Mouse (Mus musculus) ES-Bruce4 (cell line): Measurements from ENCODE around the gene Capn15. TPM values are rescaled to one million over a fixed set of nuclear protein-coding genes. Genes with fewer than 3 reads are reported as not detected.
A peak's percentile ranks its signal among the peaks of the same experiment; 100 is the strongest.

Experiments used
- H3K27ac ChIP-seq: 2 replicates; pipeline ENCODE4 v1.5.1; 2012; ENCODE audit warnings: low read length, inconsistent platforms; ENCODE audit not compliant: insufficient read depth
- H3K27me3 ChIP-seq: 2 replicates; pipeline ENCODE4 v1.6.1; 2012; ENCODE audit warnings: mild to moderate bottlenecking, low read length, inconsistent platforms; ENCODE audit not compliant: control insufficient read depth, poor library complexity, insufficient read depth, severe bottlenecking
- H3K36me3 ChIP-seq: 2 replicates; pipeline ENCODE4 v1.6.1; 2012; ENCODE audit warnings: inconsistent platforms, mild to moderate bottlenecking, low read length, moderate library complexity; ENCODE audit not compliant: control insufficient read depth, poor library complexity, insufficient read depth, severe bottlenecking
- H3K4me1 ChIP-seq: one replicate; pipeline ENCODE4 v1.8.1; 2011; ENCODE audit warnings: low read length; ENCODE audit not compliant: control insufficient read depth, insufficient read depth
- H3K4me3 ChIP-seq: 2 replicates; pipeline ENCODE4 v1.5.1; 2011; ENCODE audit warnings: low read depth, mild to moderate bottlenecking, low read length
- H3K9ac ChIP-seq: 2 replicates; pipeline ENCODE4 v1.6.1; 2012; ENCODE audit warnings: low read depth, mild to moderate bottlenecking, inconsistent platforms; ENCODE audit not compliant: poor library complexity, severe bottlenecking
- H3K9me3 ChIP-seq: replicated peaks from 2 replicates; pipeline ENCODE4 v1.6.1; 2012; ENCODE audit warnings: mild to moderate bottlenecking, low read length, inconsistent platforms; ENCODE audit not compliant: control insufficient read depth, poor library complexity, insufficient read depth, severe bottlenecking
- CTCF ChIP-seq: IDR thresholded peaks from one replicate; pipeline ENCODE4 v1.8.1; 2011; ENCODE audit warnings: low read depth, low read length
- EP300 ChIP-seq: IDR thresholded peaks from 2 replicates; pipeline ENCODE4 v1.6.1; 2011; ENCODE audit warnings: low read depth, low read length; ENCODE audit not compliant: insufficient read depth
- POLR2A ChIP-seq: IDR thresholded peaks from one replicate; pipeline ENCODE4 v1.8.1; 2011; ENCODE audit warnings: low read length; ENCODE audit not compliant: insufficient read depth
- polyA plus RNA-seq: library from polyadenylated mRNA; stranded (reverse); fragments of >200 nt; gene quantifications from 2 replicates; pipeline ENCODE4 v1.2.4, GENCODE M21; 2011; ENCODE audit warnings: low read depth; ENCODE audit not compliant: missing spikeins, insufficient read depth, insufficient read length

Gene Capn15
- polyA plus RNA-seq, 1 experiment = 14.2 TPM

GRCm38 (mm10) chr17:25944366-25945163, 41.0 kb downstream of the Capn15 start, which contains the start of the genes Pigq and Nhlrc4:
TSS of gene Pigq (minus strand) at chr17:25944936.
TSS of gene Nhlrc4 (minus strand) at chr17:25944961.
- H3K27me3 ChIP-seq = no peaks in the 10 kb centered on the region
- no peaks in the 10 kb centered on the region for H3K9me3 ChIP-seq
- no peaks in the 10 kb centered on the region for H3K36me3 ChIP-seq
- H3K27ac ChIP-seq = no peak within 1 kb of the TSS
- no peaks in the 10 kb centered on the region for H3K4me1 ChIP-seq
- no peak within 1 kb of the TSS for H3K9ac ChIP-seq
- no peak within 1 kb of the TSS for H3K4me3 ChIP-seq
- TF ChIP-seq EP300 (no peak), CTCF (no peak), POLR2A (no peak)

- Histone ChIP-seq H3K27ac (no peak overlapping the region), H3K4me3 (no peak overlapping the region), H3K4me1 (no peaks in the 10 kb centered on the region), H3K9me3 (no peaks in the 10 kb centered on the region), H3K9ac (no peak overlapping the region), H3K36me3 (no peaks in the 10 kb centered on the region), H3K27me3 (no peaks in the 10 kb centered on the region)
- no peak for TF ChIP-seq EP300
These were observed 41.8 kb downstream of the Capn15 start for GRCm38 (mm10) chr17:25943769-25944168.

- H3K4me1 ChIP-seq = no peaks in the 10 kb centered on the region
- no peak for TF ChIP-seq CTCF
- no peak for TF ChIP-seq EP300
- no peak for TF ChIP-seq POLR2A
- no peak overlapping the region for H3K27ac ChIP-seq
These were observed 42.4 kb downstream of the Capn15 start for GRCm38 (mm10) chr17:25943221-25943620.

GRCm38 (mm10) chr17:25942597-25943151, 42.9 kb downstream of the Capn15 start:
- Histone ChIP-seq H3K4me3 (no peak overlapping the region), H3K36me3 (no peaks in the 10 kb centered on the region), H3K9ac (no peak overlapping the region), H3K27me3 (no peaks in the 10 kb centered on the region), H3K9me3 (no peaks in the 10 kb centered on the region), H3K27ac (no peak overlapping the region), H3K4me1 (no peaks in the 10 kb centered on the region)
- no peak for TF ChIP-seq POLR2A
- no peak for TF ChIP-seq CTCF

More at GRCm38 (mm10) chr17:25943221-25943620, 42.4 kb downstream of the Capn15 start:
- Histone ChIP-seq H3K36me3 (no peaks in the 10 kb centered on the region), H3K27me3 (no peaks in the 10 kb centered on the region), H3K9ac (no peak overlapping the region), H3K4me3 (no peak overlapping the region), H3K9me3 (no peaks in the 10 kb centered on the region)

GRCm38 (mm10) chr17:25941511-25942241, 43.9 kb downstream of the Capn15 start:
- H3K36me3 ChIP-seq = no peaks in the 10 kb centered on the region
- H3K9me3 ChIP-seq = no peaks in the 10 kb centered on the region
- TF ChIP-seq CTCF = no peak
- no peak for TF ChIP-seq EP300
- TF ChIP-seq POLR2A = no peak
- H3K9ac ChIP-seq = peak overlapping the region; percentile 76
- H3K4me3 ChIP-seq = peak overlapping the region; percentile 88
- H3K27me3 ChIP-seq = no peaks in the 10 kb centered on the region
- H3K4me1 ChIP-seq = no peaks in the 10 kb centered on the region
- no peak overlapping the region for H3K27ac ChIP-seq

- peaks cover 9% of the 10 kb centered on the region for H3K36me3 ChIP-seq
- no peaks in the 10 kb centered on the region for H3K27me3 ChIP-seq
- no peaks in the 10 kb centered on the region for H3K4me1 ChIP-seq
- H3K4me3 ChIP-seq = no peak overlapping the region
- no peak overlapping the region for H3K9ac ChIP-seq
- TF ChIP-seq CTCF (no peak), EP300 (no peak), POLR2A (no peak)
- H3K9me3 ChIP-seq = no peaks in the 10 kb centered on the region
- H3K27ac ChIP-seq = no peak overlapping the region
These were observed 51.1 kb downstream of the Capn15 start for GRCm38 (mm10) chr17:25934526-25934925.
